Mouse (Mus musculus) activated CD4-positive, CD25-positive, alpha-beta regulatory T cell, adult 9 weeks (primary cell): ENCODE measurements around the gene Fut11. TPM values are rescaled to one million over a fixed set of nuclear protein-coding genes. Genes with fewer than 3 reads are reported as not detected.

ENCODE experiments used
- polyA plus RNA-seq: library from polyadenylated mRNA; unstranded; fragments of 100-300 nt; shearing (Covaris generic); gene quantifications from one replicate; pipeline ENCODE4 v1.2.1, GENCODE M21; 2017

Gene Fut11
- 5.0 TPM for polyA plus RNA-seq

GRCm38 (mm10) chr14:20694884-20695760 is at the start of gene Fut11:
Fut11 (plus strand) TSS chr14:20694968.

DNA sequence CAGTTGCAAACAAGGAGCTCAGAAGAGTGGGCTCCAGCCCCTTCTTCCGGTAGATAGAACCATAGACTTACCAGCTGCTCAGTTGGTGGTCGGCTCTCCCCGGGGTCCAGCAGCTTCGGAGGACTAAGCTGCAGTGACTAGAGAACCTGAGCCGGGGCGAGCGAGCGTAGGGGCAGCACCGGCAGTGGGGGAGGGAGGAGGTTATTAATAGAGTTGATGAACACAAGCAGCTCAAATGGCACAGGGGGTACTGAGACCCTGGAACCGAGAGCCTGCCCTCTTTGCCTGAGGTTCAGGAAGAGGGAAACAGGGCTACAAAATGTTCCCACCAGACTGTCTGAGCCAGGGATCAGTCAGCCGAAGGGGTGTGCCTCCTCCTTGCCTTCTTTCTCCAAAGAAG is 38.4 kb upstream of the Fut11 start, which contains the start of gene Myoz1:
TSS of gene Myoz1 (minus strand) at position 180 of the 400 bp plus-strand sequence.

DNA sequence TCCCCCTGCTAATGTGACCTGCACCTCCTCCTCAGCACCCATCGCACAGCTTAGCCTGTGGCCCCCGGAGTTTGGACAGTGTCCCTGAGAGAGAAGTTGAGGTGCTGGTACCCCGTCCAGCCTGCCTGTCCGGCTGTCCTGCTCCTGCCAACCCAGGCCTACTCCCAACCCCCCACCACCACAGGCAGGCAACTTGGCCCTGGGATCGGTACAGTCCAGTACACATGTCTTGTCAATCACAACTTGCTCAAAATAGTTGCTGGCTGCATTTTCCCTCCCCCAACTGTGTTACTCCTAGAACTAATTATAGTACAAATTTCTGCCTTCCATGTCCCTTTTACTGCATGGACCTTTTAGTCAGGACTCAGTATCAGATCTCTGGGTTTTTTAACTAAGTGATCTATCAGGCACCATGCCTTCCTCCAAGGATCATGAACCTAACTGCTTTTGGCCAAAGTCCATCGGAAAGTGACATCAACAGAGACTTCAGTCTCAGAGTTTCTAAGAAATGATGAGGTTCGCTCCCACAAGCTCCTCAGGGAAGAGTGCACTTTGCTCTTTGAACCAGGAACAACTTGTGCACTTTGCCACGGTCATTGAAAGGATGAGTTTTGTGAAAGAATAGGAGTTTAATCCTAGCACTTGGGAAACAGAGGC is 26.5 kb upstream of the Fut11 start, which contains the start of gene Synpo2l:
TSS of gene Synpo2l (minus strand) at position 201 of the 657 bp plus-strand sequence.

DNA sequence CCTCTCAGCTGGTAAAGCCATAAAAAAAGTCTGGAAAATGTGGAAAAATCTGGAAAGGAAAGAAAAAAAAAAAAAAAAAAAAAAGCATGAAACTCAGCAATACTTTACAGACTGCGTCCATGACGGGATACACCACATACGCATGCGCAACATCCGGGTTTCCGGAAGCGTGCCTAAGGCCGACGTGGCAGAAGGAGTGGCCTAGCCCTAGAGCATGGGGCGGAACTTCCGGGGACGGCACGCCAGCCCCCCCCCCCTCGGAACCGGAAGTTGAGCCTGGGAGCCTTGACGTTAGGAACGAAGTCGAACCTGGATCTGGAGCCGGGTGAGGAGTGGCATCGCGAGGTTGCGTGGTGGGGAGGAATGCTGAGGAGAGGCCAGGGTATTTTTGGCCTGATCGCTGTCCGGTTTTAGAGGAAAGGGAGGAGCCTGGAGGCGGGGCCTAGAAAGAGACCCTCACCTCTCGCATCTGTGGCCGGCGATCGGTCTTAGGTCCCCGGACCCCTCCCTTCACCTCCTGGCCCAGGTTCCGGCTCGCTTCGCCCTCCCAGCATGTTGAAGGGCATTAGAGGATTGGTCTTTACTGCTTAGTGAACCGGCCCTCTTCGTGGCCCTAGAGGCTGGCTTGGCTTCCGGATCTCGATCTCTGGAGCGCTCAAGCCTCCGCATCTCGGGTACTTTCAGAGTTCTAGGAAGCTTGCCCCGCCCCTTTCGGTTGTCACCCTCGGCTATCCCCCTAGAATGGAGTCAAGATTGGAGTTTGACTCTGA is 20.5 kb upstream of the Fut11 start, which contains the start of gene Sec24c:
TSS of gene Sec24c (plus strand) at position 245 of the 770 bp plus-strand sequence.

DNA sequence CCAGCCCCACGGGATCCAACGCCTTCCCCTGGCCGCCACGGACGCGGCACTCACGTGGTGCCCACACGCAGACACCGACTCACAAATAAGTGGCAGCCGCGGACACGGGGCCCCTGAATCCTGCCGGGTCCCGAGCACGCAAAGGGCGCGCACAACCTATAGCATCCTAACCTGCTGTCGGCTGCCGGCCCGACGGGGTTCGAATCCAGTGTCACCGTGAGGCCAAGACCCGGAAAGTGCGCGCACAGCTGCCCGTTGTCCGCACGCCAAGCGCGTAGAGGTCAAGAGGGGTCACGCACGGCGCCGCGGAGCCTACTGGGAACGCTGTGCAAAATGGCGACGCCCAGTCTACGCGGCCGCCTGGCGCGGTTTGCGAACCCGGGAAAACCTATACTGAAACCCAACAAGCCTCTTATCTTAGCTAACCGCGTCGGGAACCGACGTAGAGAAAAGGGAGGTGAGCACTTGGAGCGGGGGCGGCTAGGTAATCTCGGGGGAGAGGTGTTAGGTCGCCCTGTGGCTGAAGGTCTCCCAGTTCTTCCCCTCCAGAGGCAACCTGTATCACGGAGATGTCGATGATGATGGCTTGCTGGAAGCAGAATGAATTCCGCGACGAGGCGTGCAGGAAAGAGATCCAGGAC is 8.1 kb downstream of the Fut11 start, which contains the start of gene Chchd1:
TSS of gene Chchd1 (plus strand) at position 266 of the 641 bp plus-strand sequence.

GRCm38 (mm10) chr14:20707201-20708190 is 12.7 kb downstream of the Fut11 start, which contains the start of gene Zswim8:
Zswim8 (plus strand) TSS chr14:20707552.

DNA sequence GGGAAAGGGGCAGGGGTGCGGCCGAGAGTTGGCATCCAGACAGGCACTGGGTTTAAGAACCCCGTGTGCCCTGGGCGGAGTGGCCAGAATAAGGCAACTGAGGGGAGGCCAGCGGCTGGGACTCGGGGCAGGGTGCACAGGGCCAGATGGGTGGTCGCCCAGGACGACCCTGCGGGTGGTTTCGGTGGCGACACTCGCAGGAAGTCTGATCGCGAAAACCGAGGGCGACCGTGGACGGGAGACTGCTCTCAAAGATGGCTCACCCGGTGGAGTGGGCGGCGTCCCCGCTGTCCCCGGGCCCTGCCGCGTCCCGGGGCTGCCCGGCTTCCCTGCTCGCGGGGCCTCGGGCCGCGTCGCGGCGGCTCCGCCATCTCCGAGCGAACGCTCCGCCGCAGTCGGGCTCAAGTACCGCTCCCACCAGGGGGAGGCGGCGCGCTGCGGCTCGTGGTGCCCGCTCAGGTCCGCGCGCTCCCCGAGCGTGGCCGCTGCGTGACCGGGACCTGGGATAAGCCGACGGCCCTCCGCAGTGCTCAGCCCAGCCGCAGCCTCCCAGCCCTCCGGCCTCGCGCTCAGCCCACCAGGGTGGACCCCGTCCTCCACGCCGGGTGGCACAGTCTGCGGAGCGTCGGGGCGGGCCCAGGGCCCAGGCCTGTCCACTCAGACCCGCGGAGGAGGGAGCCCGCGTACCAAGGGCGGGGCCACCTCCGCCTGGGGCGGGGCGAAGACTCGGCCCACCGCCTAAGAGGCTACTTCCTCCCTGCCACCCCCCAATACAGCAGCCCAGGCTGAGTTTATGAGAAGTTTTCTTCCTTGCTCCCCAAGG is 39.4 kb downstream of the Fut11 start, which contains the start of gene Ndst2:
TSS of gene Ndst2 (minus strand) at position 611 of the 823 bp plus-strand sequence.

Other genes starting within 250 kb of the Fut11 start
- gene Cfap70, start 242.7 kb upstream of the Fut11 start, polyA plus RNA-seq = not detected
- gene Anxa7, start 214.8 kb upstream of the Fut11 start, polyA plus RNA-seq = 56.3 TPM
- gene Mss51, start 198.1 kb upstream of the Fut11 start, polyA plus RNA-seq = 0.89 TPM
- gene Ppp3cb, start 148.4 kb upstream of the Fut11 start, polyA plus RNA-seq = 12.9 TPM
- gene Usp54, start 53.9 kb upstream of the Fut11 start, polyA plus RNA-seq = 4.7 TPM
- not detected for gene Myoz1, start 38.4 kb upstream of the Fut11 start, polyA plus RNA-seq
- 0.07 TPM for gene Synpo2l, start 26.6 kb upstream of the Fut11 start, polyA plus RNA-seq
- 280 TPM for gene Sec24c, start 20.7 kb upstream of the Fut11 start, polyA plus RNA-seq
- gene Chchd1, start 8.0 kb downstream of the Fut11 start, polyA plus RNA-seq = 135 TPM
- 19.9 TPM for gene Zswim8, start 12.6 kb downstream of the Fut11 start, polyA plus RNA-seq
- 13.4 TPM for gene Ndst2, start 39.6 kb downstream of the Fut11 start, polyA plus RNA-seq
- 9.9 TPM for gene Camk2g, start 99.1 kb downstream of the Fut11 start, polyA plus RNA-seq
- not detected for gene Plau, start 141.7 kb downstream of the Fut11 start, polyA plus RNA-seq
- 2.2 TPM for gene Vcl, start 234.4 kb downstream of the Fut11 start, polyA plus RNA-seq